Mouse (Mus musculus): Measurements from ENCODE around the gene Apbb2.
A peak's percentile ranks its signal among the peaks of the same experiment; 100 is the strongest.

GRCm38 (mm10) chr5:66385636-66386035 lies 232.9 kb downstream of the Apbb2 start:
- TF ChIP-seq CTCF (IDR thresholded peaks at IDR 0.05; ENCODE audit: borderline replicate concordance, insufficient read depth, low read length) = peak; percentile 58; the same call in 1 of the 2 replicates
- no peak for TF ChIP-seq POLR2A (IDR thresholded peaks at IDR 0.05; ENCODE audit: low read depth, low read length)

All from embryonic fibroblast, embryonic 13.5 days (primary cell).